Mouse (Mus musculus) midbrain, embryonic 10.5 days (tissue): ENCODE measurements around the gene Cd93. TPM values are rescaled to one million over a fixed set of nuclear protein-coding genes. Genes with fewer than 3 reads are reported as not detected.

Experiments
- DNase-seq: peaks from one replicate; pipeline ENCODE4 v3.0.0-alpha.2; 2017; ENCODE audit warnings: low spot score
- H3K27ac ChIP-seq: fragments of 300-500 bp; sonication (generic); replicated peaks from 2 replicates; pipeline ENCODE4 v1.5.1; 2016; ENCODE audit warnings: mild to moderate bottlenecking
- H3K27me3 ChIP-seq: fragments of 300-500 bp; sonication (generic); 2 replicates; pipeline ENCODE4 v1.6.1; 2016; ENCODE audit warnings: low read depth, mild to moderate bottlenecking; ENCODE audit not compliant: poor library complexity, severe bottlenecking
- H3K36me3 ChIP-seq: fragments of 300-500 bp; sonication (generic); 2 replicates; pipeline ENCODE4 v1.6.1; 2016; ENCODE audit warnings: mild to moderate bottlenecking, moderate library complexity
- H3K4me1 ChIP-seq: fragments of 300-500 bp; sonication (generic); 2 replicates; pipeline ENCODE4 v1.6.1; 2016
- H3K4me3 ChIP-seq: fragments of 300-500 bp; sonication (generic); 2 replicates; pipeline ENCODE4 v1.5.1; 2016; ENCODE audit warnings: mild to moderate bottlenecking, moderate library complexity
- H3K9me3 ChIP-seq: fragments of 300-500 bp; sonication (generic); replicated peaks from 2 replicates; pipeline ENCODE4 v1.6.1; 2016; ENCODE audit warnings: mild to moderate bottlenecking
- WGBS: fragments of 180-500 bp; shearing (Covaris S2); methylation state at CpG from one replicate; pipeline ENCODE4 v1.1.7; 2016; 5-methylcytosine and 5-hydroxymethylcytosine counted together
- polyA plus RNA-seq: library from polyadenylated mRNA; unstranded; fragments of >200 nt; fragmentation: Nextera tagmentation; extraction: Ambion mirVana; gene quantifications from 2 replicates; pipeline ENCODE4 v1.2.1, GENCODE M21; 2016

The Cd93 gene
- polyA plus RNA-seq, 1 experiment from 2014 or later: 4.7 TPM

DNA sequence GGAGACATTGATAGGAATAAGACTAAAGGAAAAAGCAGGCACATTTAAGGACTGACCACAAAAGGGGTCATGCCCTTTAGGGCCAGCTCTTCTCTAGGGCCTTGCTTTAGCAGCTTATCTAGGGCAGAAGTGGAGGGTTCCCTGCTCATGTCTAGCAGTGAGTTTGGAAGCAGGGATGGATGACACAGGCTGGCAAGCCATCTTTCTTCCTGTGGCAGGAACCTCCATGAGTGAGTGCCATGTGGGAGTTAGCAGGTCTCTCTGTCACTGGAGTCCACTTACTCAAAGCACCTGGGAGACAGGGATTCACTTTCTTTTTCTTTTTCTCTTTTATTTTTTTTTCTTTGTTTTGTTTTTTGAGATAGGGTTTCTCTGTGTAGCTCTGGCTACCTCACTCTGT is 49.5 kb downstream of the Cd93 start:
- no peak for DNase-seq
- Histone ChIP-seq H3K4me1 (peaks cover 15% of the 10 kb centered on the region), H3K4me3 (no peak overlapping the region), H3K9me3 (no peaks in the 10 kb centered on the region), H3K27ac (no peak overlapping the region), H3K27me3 (peaks cover 50% of the 10 kb centered on the region), H3K36me3 (no peaks in the 10 kb centered on the region)

DNA sequence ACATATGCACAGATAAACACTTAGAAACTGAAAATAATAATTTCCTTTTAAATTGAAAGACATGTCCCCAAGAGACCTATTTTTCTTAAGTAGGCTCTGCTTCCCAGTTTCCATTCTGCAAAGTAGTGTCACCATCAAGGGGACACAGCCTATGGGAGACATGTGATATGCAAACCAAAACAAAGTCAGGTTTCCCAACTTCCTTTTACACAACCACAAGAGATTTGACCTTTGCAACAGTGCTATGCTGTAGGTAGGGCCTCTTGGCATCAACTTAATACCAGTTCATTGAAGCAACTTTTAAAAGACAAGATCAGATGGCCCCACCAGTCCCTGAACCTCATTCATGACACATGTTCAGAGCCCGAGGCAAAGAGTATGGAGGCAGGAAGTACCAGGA is 50.2 kb downstream of the Cd93 start:
- Histone ChIP-seq H3K27ac (no peak overlapping the region), H3K36me3 (no peaks in the 10 kb centered on the region), H3K4me1 (peaks cover 15% of the 10 kb centered on the region), H3K4me3 (no peak overlapping the region), H3K27me3 (peaks cover 50% of the 10 kb centered on the region), H3K9me3 (no peaks in the 10 kb centered on the region)
- DNase-seq: no peak
- WGBS: 79% methylated on average over 1 of the region's 1 CpGs

DNA sequence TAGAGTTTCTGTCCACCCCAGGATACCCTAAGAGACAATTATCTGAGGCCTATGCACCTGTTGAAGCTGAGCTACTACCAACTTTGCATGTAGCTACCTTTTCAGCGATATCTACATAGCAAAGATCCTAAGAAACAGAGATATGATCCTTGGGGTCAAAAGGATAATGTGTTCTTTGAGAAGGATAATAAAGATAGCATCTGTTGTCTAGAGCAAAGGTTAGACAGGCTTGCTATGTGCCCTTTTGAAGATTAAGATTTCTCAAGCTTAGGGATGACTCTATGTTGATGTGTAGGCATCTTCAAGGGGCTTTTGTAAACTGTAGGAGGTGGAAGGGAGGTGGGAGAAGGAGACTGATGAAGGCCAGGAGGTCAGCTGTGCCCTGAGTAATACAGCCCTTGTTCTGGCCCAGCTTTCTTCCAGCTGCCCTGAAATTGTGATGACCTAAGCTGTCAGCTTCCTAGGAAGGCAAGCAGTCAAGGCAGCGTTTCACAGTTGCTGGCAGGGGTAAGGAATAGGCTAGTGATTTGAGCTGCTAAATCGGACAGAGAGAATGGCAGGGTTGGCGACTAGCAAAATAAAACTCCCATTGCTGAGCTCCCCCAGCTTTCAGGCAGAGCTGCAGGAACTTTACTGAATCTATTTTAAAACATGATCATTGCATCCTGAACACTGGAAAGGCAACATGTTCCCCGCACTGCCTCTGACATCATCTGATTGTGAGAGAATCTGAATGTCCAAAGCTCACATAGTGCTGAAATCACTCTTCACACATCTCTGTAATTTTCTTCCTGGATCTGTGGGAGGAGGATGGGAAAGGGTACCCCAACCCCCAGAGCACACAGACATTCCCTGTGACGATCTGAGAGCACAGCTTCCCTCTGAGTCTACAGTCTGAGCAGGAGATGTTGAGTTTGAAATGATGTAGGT is 55.4 kb downstream of the Cd93 start:
- WGBS: 75% methylated on average over 6 of the region's 6 CpGs
- Histone ChIP-seq H3K36me3 (no peaks in the 10 kb centered on the region), H3K27me3 (0 out of 2 replicates have a peak, but pooled peaks cover under 1% of the 10 kb centered on the region), H3K4me3 (no peak overlapping the region), H3K27ac (no peak overlapping the region), H3K9me3 (no peaks in the 10 kb centered on the region), H3K4me1 (no peaks in the 10 kb centered on the region)
- DNase-seq: no peak

DNA sequence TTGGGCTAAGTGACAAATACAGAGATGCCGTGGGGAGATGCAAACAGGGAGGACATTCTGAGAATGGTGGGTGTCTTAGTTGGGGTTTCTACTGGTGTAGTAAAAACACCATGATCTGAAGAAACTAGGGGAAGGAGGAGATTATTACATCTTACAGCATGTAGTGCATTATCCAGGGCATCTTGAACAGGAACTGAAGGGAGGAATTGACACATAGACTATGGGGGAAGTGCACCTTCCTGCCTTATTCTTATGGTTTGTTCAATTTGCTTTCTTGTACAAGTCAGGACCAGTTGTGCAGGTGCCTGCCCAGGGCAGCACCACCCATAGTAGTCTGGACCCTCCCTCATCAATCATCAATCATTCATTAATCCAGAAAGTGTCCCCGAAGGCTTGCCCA is 56.4 kb downstream of the Cd93 start:
- H3K27me3 ChIP-seq: no peaks in the 10 kb centered on the region
- H3K4me3 ChIP-seq: no peak overlapping the region
- DNase-seq: no peak
- H3K9me3 ChIP-seq: no peaks in the 10 kb centered on the region
- no peaks in the 10 kb centered on the region for H3K4me1 ChIP-seq
- H3K27ac ChIP-seq: no peak overlapping the region
- 92% methylated on average over 2 of the region's 2 CpGs for WGBS
- H3K36me3 ChIP-seq: no peaks in the 10 kb centered on the region

Other genes starting within 250 kb of the Cd93 start
- gene Sstr4, start 48.2 kb downstream of the Cd93 start, polyA plus RNA-seq: 0.51 and 0.86 TPM in 2 replicates
- gene Thbd, start 35.4 kb downstream of the Cd93 start, polyA plus RNA-seq: 8.2 and 13.0 TPM in 2 replicates
- gene Nxt1, start 229.0 kb upstream of the Cd93 start, polyA plus RNA-seq: 131 and 152 TPM in 2 replicates
- gene Gzf1, start 237.5 kb upstream of the Cd93 start, polyA plus RNA-seq: 27.2 and 30.1 TPM in 2 replicates